Mouse (Mus musculus): ENCODE data around the gene Kif5a.

Gene Kif5a

DNA sequence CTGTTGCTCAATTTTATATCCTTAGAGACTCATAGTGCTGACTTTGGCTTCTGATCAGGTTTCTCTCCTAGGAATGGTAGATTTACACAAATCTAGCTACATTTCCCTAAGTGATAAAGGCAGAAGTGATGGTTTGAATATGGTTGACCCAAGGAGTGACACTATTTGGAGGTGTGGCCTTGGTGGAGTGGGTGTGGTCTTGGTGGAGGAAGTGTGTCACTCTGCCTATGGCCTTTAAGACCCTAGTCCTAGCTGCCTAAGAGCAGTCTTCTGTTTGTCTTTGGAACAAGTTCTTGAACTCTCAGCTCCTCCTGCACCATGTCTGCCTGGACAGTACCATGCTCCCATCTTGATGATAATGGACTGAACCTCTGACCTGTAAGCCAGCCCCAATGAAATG lies 46.0 kb downstream of the Kif5a start:
- DNase-seq (ENCODE audit: low read depth, low spot score): no peak

DNA sequence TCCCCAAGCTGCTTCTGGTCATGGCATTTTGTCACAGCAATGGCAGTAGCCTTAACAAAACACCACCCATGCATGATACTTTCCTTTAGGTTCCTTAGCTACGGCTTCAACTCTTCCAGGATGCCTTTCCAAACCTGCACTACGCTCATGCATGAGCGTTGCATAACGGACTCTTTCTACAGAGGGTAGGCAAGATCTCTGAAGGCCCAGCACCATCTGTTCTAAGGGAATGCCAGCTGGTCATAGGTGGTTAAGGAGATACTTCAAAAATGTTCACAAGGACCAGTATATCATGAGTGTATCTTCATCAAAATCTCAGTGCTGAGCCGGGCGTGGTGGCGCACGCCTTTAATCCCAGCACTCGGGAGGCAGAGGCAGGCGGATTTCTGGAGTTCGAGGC lies 46.7 kb downstream of the Kif5a start:
- no peak for DNase-seq (ENCODE audit: low read depth, low spot score)

GRCm38 (mm10) chr10:127214422-127214803 lies 48.7 kb downstream of the Kif5a start:
- no peak for DNase-seq (ENCODE audit: low read depth, low spot score)

GRCm38 (mm10) chr10:127213704-127214421 lies 49.3 kb downstream of the Kif5a start:
- no peak for DNase-seq (ENCODE audit: low read depth, low spot score)

GRCm38 (mm10) chr10:127213272-127213671 lies 49.9 kb downstream of the Kif5a start:
- no peak for DNase-seq (ENCODE audit: low read depth, low spot score)

GRCm38 (mm10) chr10:127211414-127211854 lies 51.7 kb downstream of the Kif5a start, which contains the start of gene Pip4k2c:
Gene Pip4k2c (minus strand): TSS chr10:127211585.
- DNase-seq (ENCODE audit: low read depth, low spot score): peak; percentile 95

GRCm38 (mm10) chr10:127210961-127211405 lies 52.2 kb downstream of the Kif5a start:
- peak; percentile 80 for DNase-seq (ENCODE audit: low read depth, low spot score)

DNA sequence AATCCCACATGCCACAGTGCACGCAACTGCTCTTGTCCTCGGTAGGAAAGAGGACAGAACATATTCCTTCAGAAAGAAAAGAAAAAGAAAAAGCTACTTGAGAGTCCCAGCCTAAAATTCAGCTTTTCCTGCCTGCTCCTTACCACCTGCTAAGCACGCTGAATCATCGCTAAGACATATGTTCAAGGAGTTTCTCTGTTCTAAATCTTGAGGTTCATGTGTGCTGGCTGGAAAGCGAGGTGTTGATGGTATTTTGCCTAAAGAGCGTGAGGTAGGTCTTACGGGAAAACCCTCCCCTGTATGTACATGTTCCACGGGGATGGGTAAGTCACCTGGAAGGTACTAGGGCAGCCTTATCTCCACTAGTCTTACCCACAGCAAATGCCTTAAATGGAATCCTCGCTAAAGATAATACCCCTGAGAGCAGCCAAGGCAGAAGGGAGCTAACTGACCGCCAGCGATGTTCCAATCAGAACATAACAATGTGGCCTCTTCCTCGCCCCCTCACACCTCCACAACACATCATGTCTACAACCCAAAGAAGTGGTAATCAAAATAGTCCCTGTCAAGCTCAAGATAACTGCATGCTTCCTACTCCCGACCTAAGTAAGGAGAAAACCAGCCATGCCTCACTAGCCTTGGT lies 53.1 kb downstream of the Kif5a start:
- DNase-seq (ENCODE audit: low read depth, low spot score): no peak

DNA sequence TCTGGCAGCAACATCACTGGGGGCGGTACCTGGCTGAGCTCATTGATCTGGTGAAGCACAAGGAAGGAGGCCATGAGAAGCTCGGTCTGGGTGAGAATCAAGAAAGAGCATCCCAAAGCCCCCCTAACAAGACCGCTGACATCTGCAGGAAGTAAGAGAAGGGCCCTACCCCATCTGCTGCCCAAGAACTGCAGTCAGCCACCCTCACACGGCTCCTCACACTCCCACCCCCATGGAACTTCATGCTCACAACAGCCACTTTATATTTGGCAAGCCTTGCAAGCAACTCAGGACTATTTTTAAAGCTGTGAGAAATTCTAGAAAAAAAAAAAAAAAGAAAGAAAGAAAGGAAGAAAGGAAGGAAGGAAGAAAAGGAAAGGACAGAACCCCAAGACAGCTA lies 54.2 kb downstream of the Kif5a start:
- no peak for DNase-seq (ENCODE audit: low read depth, low spot score)

DNA sequence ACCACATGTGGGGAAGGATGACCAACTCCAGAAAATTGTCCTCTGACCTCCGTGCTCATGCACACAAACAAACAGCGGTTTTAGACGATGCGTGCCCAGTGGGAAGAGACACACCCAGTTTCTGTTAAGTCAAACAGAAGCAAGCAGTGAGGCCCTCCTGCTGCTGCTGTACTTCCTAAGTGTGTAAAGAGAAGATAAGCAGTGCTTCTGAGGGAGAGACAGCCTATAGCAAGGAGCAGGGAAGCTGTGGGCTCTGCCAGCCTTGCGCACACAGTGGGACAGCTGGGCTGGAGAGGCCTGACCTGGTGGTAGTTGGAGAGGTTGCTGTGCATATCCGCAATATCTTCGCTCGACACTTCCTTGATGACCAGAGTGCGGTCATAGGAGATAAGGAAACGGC lies 57.8 kb downstream of the Kif5a start:
- DNase-seq (ENCODE audit: low read depth, low spot score): no peak

DNA sequence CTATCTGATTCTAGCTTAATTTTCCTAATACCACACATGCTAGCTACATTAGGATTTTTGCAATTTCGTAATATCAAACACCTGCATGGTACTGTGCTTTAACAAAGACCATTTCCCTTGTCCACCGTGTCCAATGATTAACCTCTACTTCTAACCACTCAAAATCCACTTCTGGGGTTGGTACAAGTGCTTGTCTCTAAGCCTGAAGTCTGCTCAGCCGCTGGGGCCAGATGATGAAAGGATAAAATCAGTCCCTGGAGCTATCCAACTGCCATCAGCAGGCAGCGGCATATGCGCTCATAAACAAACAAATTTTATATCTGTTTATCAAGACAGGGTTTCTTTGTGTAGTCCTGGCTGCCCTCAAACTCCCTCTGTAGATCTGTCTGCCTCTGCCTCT lies 58.6 kb downstream of the Kif5a start:
- no peak for DNase-seq (ENCODE audit: low read depth, low spot score)

GRCm38 (mm10) chr10:127203106-127203505 lies 60.0 kb downstream of the Kif5a start:
- no peak for DNase-seq (ENCODE audit: low read depth, low spot score)

DNA sequence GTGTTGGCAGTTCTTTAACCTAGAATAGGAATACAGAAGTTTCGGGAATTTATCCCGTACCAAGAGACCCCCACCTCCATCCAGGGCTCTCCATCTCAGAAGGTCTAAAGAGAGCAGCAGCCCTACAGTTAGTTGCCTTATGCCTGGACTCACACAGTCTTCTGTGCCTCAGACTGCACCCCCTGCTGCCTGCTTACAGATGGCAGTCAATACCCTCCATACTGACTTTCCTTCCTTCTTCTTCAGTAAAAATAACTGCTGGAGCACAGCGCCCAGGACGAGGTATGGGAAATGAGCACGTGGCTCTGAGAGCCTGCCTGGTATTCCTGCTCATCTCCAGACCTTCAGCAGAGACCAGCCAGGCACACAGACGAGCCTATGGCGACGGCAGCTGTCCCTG lies 62.9 kb downstream of the Kif5a start:
- no peak for DNase-seq (ENCODE audit: low read depth, low spot score)

DNA sequence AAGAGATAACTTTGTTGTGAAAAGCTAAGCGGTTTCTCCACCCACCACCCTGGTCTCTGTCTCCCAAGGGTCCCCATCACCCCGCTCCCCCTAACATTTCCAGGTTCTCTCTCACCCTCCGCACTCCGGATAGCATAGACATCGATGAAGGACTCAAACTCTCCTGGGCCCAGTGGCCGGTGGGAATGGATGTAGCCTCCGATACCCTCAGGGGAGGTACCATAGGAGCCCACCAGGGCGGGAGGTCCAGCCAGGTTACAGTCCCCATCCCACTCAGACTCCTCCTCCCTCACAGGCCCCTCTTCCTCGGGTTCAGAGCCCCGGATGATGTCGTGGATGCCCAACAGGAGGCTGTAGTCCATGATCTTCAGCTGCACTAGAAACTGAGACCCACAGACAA lies 63.7 kb downstream of the Kif5a start:
- no peak for DNase-seq (ENCODE audit: low read depth, low spot score)

GRCm38 (mm10) chr10:127199068-127199467 lies 64.1 kb downstream of the Kif5a start:
- DNase-seq (ENCODE audit: low read depth, low spot score): no peak

DNA sequence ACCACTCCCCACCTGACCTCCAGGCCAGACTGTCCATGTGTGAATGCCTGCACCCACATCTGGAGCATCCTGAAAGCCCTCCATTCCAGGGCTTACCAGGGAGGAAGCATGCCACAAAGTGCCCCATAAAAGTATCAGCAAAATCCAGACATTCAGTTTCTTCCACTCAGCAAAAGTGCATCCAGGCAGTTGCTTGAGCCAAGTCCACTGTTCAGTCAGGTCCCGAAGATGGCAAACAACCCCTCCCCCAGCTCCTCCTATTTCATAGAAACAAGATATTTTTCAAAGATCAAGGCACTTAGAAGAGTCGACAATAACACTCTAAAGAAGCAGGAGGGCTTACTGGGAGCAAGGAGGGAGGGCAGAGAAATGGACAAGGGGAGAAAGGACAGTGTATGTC lies 64.7 kb downstream of the Kif5a start:
- DNase-seq (ENCODE audit: low read depth, low spot score): no peak

DNA sequence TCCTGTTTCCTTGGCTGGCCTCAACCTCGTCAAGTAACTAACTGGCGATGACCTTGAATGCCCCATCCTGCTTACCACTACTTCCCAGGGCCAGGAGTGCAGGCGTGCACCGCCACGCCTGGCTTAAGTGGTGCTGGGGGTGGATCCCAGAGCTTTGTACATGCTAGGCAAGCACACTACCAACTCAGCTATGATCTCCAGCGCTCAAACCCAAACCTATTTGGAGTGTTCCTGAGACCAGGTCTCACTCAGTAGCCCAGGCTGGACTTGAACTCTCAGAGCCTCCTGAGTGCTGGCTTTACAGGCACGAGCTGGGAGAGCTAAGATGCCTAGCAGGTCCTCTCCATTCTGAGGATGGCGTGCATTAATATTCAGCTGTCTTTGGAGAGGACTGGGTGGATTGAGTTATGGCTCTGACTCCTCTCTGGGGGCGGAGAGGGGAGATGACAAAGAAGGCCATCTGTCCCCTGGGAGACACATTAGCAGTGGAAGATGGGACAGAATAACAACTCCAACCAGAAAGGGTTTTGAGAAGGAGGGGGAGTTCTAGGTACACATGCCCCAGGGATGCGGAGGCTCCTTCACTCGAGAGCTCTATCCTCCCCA lies 65.5 kb downstream of the Kif5a start:
- DNase-seq (ENCODE audit: low read depth, low spot score): no peak

- no peak for DNase-seq (ENCODE audit: low read depth, low spot score)
Observed at GRCm38 (mm10) chr10:127197104-127197503, 66.0 kb downstream of the Kif5a start.

GRCm38 (mm10) chr10:127196392-127196791 lies 66.8 kb downstream of the Kif5a start:
- DNase-seq (ENCODE audit: low read depth, low spot score): no peak

GRCm38 (mm10) chr10:127195328-127196129 lies 67.6 kb downstream of the Kif5a start, which contains the start of gene Dtx3:
Gene Dtx3 (minus strand): TSS chr10:127195728.
- peak; percentile 59 for DNase-seq (ENCODE audit: low read depth, low spot score)

DNA sequence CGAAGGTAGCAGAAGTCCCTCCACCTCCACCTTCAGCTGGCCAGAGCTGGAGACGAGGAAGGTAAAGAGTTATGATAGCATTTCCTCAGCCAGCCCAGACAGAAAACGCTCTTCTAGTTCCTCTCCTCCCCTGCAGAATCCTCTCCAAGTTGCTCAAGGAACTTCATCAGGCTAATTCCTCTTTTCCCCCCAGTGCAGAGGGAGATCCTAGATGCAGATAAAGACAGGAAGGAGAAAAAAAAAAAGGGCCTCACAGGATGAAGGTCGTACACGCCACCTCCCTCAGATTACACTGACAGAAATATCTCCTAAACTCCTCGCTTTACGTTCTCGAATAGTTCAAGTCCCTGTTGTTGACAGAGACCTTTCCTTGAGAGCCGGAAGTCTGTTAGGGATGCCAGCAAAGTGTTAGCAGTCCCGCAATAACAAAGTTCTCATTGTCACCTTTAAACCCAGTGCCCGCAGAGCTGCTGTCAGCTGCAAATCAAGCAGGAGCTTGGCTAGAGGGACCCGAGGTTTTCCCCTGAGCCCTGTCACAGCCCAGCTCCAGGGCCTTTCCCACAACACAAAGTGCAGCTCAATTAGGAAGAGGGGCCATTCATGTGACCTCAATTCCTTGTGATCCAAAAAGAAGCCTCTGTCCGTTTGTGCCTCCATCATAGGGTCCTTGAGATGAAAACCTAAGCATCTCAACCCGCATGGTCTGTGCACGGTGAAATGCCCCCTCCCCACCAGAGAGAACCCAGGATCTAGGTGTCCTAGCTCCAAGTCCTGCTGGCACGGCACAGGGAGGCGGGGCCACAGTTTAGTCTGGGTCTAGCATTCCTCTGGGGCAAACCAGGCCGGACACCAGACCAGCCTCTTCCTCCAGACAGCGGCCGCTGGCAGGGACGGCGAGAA lies 68.5 kb downstream of the Kif5a start:
- DNase-seq (ENCODE audit: low read depth, low spot score): peak; percentile 32

Measured in A20 (cell line).